Mouse (Mus musculus): ENCODE measurements at regions not wholly inside any gene's neighbourhood (a gene's known extent, or its start where the extent isn't known, plus 50 kb on each side); places are given as distances from the start of the nearest gene placed in this dataset.

DNA sequence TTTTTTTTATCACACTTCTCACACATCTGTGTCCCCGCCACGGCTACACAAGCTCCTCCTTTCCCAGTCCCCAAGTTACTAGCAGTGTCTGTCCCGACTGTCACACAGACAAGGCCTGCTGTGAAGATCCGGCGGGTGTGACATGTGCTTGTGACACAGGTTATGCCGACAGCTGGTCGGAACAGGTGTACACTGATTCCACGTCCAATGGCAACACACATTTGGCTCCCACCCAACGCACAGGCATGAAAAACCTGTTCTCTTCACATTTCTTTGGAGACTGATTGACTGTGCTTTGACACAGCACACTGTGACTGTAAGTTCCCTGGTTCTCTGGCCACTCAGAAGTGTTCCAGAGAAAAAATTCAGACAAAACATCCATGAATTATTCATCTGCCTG lies 281.4 kb downstream of the En1 start:
- DNase-seq (ENCODE audit: low read depth, low spot score) = no peak

GRCm38 (mm10) chr1:120910801-120911200 lies 308.6 kb downstream of the En1 start:
- no peak for DNase-seq (ENCODE audit: low read depth, low spot score)

GRCm38 (mm10) chr1:120911962-120912670 lies 309.9 kb downstream of the En1 start:
- peak; percentile 66 for DNase-seq (ENCODE audit: low read depth, low spot score)

- DNase-seq (ENCODE audit: low read depth, low spot score) = no peak
These were observed 319.3 kb downstream of the En1 start for GRCm38 (mm10) chr1:120921540-120921939.

DNA sequence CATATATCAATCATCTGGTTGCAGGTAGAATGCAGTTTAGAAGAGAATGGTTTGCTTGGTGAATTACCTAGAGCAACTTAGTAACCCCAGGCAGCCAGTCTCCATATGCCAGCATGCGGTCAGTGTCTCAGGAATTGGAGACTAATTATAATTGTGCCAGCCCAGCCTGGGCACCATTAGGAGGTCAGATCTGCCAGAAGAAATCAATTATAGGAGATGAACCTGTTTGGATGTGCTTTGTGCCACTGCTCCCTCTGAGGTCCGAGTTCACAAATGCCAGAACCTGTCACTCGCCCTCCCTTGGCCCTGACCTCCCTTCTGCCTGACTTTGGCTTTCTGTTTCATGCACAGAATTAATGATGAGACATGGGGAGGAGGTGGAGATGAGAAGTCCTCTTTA lies 323.1 kb downstream of the En1 start:
- DNase-seq (ENCODE audit: low read depth, low spot score) = no peak

- no peak for DNase-seq (ENCODE audit: low read depth, low spot score)
These were observed 327.9 kb downstream of the En1 start for GRCm38 (mm10) chr1:120930141-120930540.

DNA sequence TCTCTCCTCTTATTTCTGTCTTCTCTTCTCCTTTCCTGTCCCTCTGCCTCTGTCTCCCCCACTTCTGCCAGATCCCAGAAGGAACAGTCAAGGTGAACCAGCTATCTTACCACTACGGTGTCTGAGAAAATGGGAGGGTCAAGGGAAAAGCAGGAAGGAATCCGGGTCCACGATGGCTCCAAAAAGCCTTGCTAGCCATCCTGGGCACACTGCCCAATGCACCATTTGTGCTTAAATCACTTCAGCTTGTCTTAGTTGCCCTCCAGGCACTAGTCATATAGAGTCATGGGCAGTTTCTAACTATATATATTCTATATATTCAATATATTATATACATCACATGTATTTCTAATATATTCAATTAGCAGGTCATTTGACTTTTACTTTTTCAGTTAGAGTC lies 333.1 kb downstream of the En1 start:
- DNase-seq (ENCODE audit: low read depth, low spot score) = no peak

- no peak for DNase-seq (ENCODE audit: low read depth, low spot score)
These were observed 341.5 kb downstream of the En1 start for GRCm38 (mm10) chr1:120943711-120944110.

DNA sequence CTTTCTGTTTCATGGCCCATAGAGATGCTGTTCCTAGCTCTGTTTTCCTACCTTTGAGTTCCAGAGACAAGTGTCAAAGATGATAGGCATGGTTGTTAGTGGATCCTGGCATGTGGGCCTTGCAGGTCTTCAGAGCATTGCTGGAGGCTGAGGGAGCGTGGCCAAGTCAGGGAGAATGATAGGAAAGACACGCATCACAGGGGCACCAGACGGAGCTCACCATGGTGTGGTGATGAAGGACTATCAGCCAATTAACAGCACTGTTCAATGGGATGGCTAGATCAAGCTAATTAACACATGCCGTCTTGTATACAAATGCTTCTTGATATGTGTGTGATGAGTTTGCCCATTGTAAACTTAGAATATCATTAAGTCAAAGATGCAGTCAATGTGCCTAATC lies 344.1 kb downstream of the En1 start:
- no peak for DNase-seq (ENCODE audit: low read depth, low spot score)

GRCm38 (mm10) chr1:120961235-120961634 lies 359.0 kb downstream of the En1 start:
- no peak for DNase-seq (ENCODE audit: low read depth, low spot score)

DNA sequence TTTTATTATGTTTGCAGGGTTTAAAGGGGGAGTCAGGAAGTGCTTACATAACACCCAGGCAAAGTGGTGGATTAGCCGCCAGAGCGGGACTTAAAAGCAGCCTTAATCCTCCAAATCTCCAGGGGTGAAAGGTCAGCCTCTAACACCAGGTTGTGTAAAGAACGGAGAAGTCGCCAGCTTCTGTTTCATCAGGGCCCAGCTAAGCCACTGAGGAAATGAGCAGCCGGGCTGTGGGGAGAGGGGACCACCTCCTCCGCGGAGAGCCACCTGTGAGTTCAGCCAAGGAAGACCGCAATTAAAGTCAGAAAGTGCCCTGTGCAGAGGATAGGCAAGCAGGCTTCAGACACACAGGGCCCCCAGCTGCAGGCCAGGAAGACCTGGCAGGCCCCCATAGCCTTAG lies 359.8 kb downstream of the En1 start:
- DNase-seq (ENCODE audit: low read depth, low spot score) = peak; percentile 24

GRCm38 (mm10) chr1:120963477-120964178 lies 361.4 kb downstream of the En1 start:
- peak; percentile 4 for DNase-seq (ENCODE audit: low read depth, low spot score)

GRCm38 (mm10) chr1:120964179-120964517 lies 361.9 kb downstream of the En1 start:
- DNase-seq (ENCODE audit: low read depth, low spot score) = no peak

GRCm38 (mm10) chr1:120966132-120966531 lies 363.9 kb downstream of the En1 start:
- DNase-seq (ENCODE audit: low read depth, low spot score) = no peak

DNA sequence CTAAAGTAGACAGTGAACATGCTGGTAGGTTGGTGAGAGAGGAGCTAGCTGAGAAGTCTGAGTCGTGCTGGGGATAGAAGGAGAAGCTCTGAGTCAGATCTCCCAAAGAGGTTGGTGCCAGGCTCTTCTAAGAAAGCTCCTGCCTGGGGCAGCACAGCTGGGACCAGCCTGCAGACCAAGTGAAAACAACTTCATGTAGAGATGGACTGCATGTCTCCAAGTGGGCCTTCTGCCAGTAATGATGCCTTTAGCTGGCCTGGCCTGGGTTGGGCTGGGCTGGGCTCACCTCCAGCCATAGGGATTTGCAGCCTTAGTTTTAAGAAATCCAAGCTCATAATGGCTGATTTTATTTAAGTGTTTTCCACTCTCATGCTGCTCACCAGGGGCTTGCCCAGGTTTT lies 357.7 kb downstream of the Insig2 start:
- DNase-seq (ENCODE audit: low read depth, low spot score) = no peak

- DNase-seq (ENCODE audit: low read depth, low spot score) = no peak
These were observed 327.9 kb downstream of the Insig2 start for GRCm38 (mm10) chr1:121004535-121004934.

DNA sequence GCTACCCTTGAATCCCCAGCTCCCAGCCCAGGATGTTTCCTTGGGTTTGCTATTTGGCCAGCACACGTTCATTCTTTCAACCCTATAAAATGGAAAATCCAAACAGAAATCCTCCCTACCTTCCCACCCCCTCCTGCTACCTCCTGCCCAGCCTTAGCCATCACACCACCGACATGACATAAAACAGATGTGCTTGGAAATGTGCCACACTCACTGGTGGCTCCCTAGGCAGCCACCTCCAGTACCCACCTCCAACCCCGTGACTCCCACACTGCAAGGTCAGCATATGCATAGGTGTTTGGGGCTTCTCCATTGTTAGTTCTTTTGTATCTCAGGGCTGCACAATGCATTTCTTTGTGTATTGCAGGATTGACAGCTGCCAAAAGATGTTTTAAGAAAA lies 327.2 kb downstream of the Insig2 start:
- DNase-seq (ENCODE audit: low read depth, low spot score) = peak; percentile 4

GRCm38 (mm10) chr1:121012126-121012525 lies 320.3 kb downstream of the Insig2 start:
- DNase-seq (ENCODE audit: low read depth, low spot score) = no peak

- no peak for DNase-seq (ENCODE audit: low read depth, low spot score)
These were observed 318.4 kb downstream of the Insig2 start for GRCm38 (mm10) chr1:121013839-121014503.

GRCm38 (mm10) chr1:121029375-121029774 lies 303.0 kb downstream of the Insig2 start:
- DNase-seq (ENCODE audit: low read depth, low spot score) = no peak

- DNase-seq (ENCODE audit: low read depth, low spot score) = no peak
These were observed 297.5 kb downstream of the Insig2 start for GRCm38 (mm10) chr1:121034761-121035393.

DNA sequence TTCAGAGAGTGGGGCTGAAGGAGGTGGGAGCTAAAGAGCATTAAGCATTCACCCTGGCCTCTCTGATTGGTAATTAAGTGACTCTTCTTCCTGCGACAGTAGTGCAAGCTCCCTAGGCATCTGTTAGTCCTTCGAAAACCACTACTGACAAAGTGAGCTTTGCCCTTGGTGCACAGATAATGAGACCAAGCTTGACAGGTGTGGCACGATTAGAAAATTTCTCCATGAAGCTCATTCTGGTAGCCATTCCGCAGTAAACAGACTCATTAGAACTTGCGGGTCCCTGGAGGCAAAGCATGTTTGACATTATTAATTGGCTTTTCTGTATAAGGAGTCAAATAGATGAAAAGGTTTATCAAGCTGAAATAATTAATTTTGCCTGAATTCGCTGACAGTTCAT lies 285.8 kb downstream of the Insig2 start:
- no peak for DNase-seq (ENCODE audit: low read depth, low spot score)
